Mouse (Mus musculus) macrophage (primary cell): ENCODE data around the gene Rtl6. TPM values are rescaled to one million over a fixed set of nuclear protein-coding genes. Genes with fewer than 3 reads are reported as not detected.

Source experiments
- H3K27ac ChIP-seq: fragments of 350-480 bp; formaldehyde crosslinking; 2 replicates; pipeline ENCODE4 v1.9.0; 2021
- H3K36me3 ChIP-seq: fragments of 350-480 bp; formaldehyde crosslinking; 2 replicates; pipeline ENCODE4 v1.9.0; 2021; ENCODE audit errors: inconsistent target
- H3K4me3 ChIP-seq: fragments of 350-480 bp; formaldehyde crosslinking; 2 replicates; pipeline ENCODE4 v1.9.0; 2021; ENCODE audit errors: inconsistent target
- H3K79me2 ChIP-seq: fragments of 350-480 bp; formaldehyde crosslinking; 2 replicates; pipeline ENCODE4 v1.9.0; 2021; ENCODE audit errors: inconsistent target
- WGBS: methylation state at CpG from one replicate; pipeline ENCODE4 v1.1.7; 2026; ENCODE audit warnings: inconsistent platforms; ENCODE audit not compliant: missing documents; 5-methylcytosine and 5-hydroxymethylcytosine counted together
- polyA plus RNA-seq: library from polyadenylated mRNA; stranded (reverse); fragments of 250-400 nt; gene quantifications from 3 replicates; pipeline ENCODE4 v1.2.4, GENCODE M21; 2018; ENCODE audit warnings: inconsistent platforms

Gene Rtl6
- polyA plus RNA-seq, 1 experiment from 2014 or later: 0.95 TPM

GRCm38 (mm10) chr15:84521486-84521885, 36.1 kb downstream of the Rtl6 start:
- H3K4me3 ChIP-seq: no peak overlapping the region
- WGBS: 94% methylated on average over 4 of the region's 4 CpGs
- H3K36me3 ChIP-seq: no peaks in the 10 kb centered on the region
- H3K79me2 ChIP-seq: no peaks in the 10 kb centered on the region
- no peak overlapping the region for H3K27ac ChIP-seq

- Histone ChIP-seq H3K36me3 (no peaks in the 10 kb centered on the region), H3K79me2 (no peaks in the 10 kb centered on the region), H3K27ac (no peak overlapping the region), H3K4me3 (no peak overlapping the region)
- 89% methylated on average over 8 of the region's 8 CpGs for WGBS
Measured at GRCm38 (mm10) chr15:84518540-84518939, 39.1 kb downstream of the Rtl6 start.

GRCm38 (mm10) chr15:84512626-84513296, 44.9 kb downstream of the Rtl6 start:
- 3% methylated on average over 5 of the region's 5 CpGs for WGBS
- Histone ChIP-seq H3K27ac (no peak overlapping the region), H3K4me3 (no peak overlapping the region), H3K36me3 (no peaks in the 10 kb centered on the region), H3K79me2 (no peaks in the 10 kb centered on the region)

GRCm38 (mm10) chr15:84509981-84510380, 47.6 kb downstream of the Rtl6 start:
- no peak overlapping the region for H3K4me3 ChIP-seq
- no peaks in the 10 kb centered on the region for H3K36me3 ChIP-seq
- no peak overlapping the region for H3K27ac ChIP-seq
- 94% methylated on average over 16 of the region's 16 CpGs for WGBS
- H3K79me2 ChIP-seq: no peaks in the 10 kb centered on the region

- 91% methylated on average over 5 of the region's 5 CpGs for WGBS
- H3K36me3 ChIP-seq: no peaks in the 10 kb centered on the region
- H3K4me3 ChIP-seq: no peak overlapping the region
- H3K79me2 ChIP-seq: no peaks in the 10 kb centered on the region
- no peak overlapping the region for H3K27ac ChIP-seq
Measured at GRCm38 (mm10) chr15:84509161-84509560, 48.5 kb downstream of the Rtl6 start.

GRCm38 (mm10) chr15:84506026-84506425, 51.6 kb downstream of the Rtl6 start:
- Histone ChIP-seq H3K27ac (no peak overlapping the region), H3K4me3 (no peak overlapping the region), H3K79me2 (no peaks in the 10 kb centered on the region), H3K36me3 (no peaks in the 10 kb centered on the region)
- 90% methylated on average over 10 of the region's 10 CpGs for WGBS

GRCm38 (mm10) chr15:84504895-84505294, 52.7 kb downstream of the Rtl6 start:
- H3K79me2 ChIP-seq: no peaks in the 10 kb centered on the region
- H3K36me3 ChIP-seq: no peaks in the 10 kb centered on the region
- H3K4me3 ChIP-seq: no peak overlapping the region
- H3K27ac ChIP-seq: no peak overlapping the region
- 48% methylated on average over 7 of the region's 7 CpGs for WGBS

Other genes with a start within 250 kb of the Rtl6 start
- 52.4 to 63.9 TPM (median 59.6 TPM) in 3 replicates for gene Parvg, start 233.8 kb downstream of the Rtl6 start, polyA plus RNA-seq
- not detected in 3 replicates for gene Shisal1, start 110.7 kb downstream of the Rtl6 start, polyA plus RNA-seq
- gene Prr5, start 111.8 kb upstream of the Rtl6 start, polyA plus RNA-seq: 1.0 to 1.4 TPM (median 1.3 TPM) in 3 replicates
- gene Arhgap8, start 162.2 kb upstream of the Rtl6 start, polyA plus RNA-seq: not detected in 3 replicates